Mouse (Mus musculus) kidney, postnatal 4 days (tissue): ENCODE data around the gene Tradd.

Experiments
- DNase-seq, 2 experiments: peaks; one replicate each; pipeline ENCODE4 v3.0.0; 2021; ENCODE audit warnings: mixed read lengths in 2 of 2

The Tradd gene

GRCm38 (mm10) chr8:105269461-105269947 lies 5.1 kb upstream of the Tradd start, which contains the start of gene Hsf4:
Gene Hsf4, plus strand, starts transcription at chr8:105269801.
- DNase-seq: peak; percentile 59 to 75

DNA sequence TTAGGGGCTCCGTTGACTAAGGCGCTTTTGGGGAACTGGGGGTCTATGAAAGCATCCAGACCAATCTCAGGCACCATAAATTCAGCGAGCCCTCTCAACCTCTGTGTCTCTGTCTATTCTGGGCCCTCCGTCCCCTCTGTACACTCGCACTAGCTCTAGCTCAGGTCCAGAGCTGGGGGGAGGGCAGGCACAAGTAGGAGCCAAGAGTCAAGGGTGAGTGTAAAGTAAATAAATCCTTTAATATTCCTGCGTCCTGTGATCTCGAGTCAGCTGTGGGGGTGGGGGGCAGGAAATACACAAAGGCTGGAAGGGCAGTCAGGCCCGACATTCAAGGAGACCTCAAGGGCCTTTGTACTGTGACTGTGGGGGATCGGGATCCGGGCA lies 4.7 kb upstream of the Tradd start:
- DNase-seq: peak; percentile 29 to 59

DNA sequence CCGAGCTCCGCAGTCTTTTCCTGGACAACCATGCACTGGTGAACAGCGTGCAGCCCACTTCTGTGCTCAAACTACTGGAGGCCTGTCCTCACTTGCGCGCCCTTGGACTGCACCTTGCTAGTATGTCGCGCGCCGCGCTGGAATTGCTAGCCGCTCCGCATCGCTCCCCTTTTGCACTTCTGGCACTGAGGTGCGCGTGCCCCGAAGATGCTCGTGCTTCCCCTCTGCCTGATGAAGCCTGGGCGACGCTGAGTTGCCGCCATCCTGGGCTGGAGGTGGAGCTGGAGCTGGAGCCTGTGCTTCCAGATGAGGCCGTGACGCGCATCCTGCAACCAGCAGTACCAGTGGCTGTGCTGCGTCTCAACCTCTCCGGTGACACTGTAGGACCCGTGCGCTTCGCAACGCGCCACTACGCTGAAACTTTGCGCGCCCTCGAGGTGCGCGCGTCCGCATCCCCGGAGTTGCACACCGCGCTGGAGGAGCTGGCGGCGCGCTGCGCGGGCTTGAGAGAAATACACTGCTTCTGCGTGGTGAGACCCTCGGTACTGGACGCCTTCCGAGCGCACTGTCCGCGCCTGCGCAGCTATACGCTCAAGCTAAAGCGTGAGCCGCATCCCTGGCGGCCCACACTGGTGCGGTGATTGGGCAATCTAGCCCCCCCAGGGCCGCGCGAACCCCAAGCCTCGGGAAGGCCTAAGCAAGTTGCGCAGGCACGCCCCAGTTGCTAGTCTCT lies 4.1 kb upstream of the Tradd start:
- DNase-seq: peak; percentile 66 to 77

DNA sequence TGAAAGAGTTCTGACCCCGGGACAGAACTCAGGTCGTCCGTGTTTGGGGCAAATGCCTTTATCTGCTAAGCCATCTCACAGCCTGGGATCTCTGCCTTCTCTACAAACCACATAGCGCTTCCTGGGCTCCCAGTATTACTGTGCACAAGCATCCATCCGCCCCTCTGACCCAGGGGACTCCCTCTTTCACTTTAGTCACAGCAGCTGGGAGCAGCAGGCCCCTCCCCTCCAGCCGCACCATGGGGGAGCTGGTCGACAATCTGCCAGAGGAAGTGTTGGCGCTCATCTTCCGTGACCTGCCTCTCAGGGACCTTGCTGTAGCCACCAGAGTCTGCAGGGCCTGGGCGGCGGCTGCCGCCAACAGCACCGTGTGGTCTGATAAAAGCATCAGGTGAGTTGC lies 2.4 kb upstream of the Tradd start:
- no peak for DNase-seq

GRCm38 (mm10) chr8:105265128-105265527 lies 719 bp upstream of the Tradd start:
- DNase-seq: peak in 1 of 2 experiments; percentile 38

- DNase-seq: no peak
These were observed 1.0 kb downstream of the Tradd start for GRCm38 (mm10) chr8:105263244-105263912.

DNA sequence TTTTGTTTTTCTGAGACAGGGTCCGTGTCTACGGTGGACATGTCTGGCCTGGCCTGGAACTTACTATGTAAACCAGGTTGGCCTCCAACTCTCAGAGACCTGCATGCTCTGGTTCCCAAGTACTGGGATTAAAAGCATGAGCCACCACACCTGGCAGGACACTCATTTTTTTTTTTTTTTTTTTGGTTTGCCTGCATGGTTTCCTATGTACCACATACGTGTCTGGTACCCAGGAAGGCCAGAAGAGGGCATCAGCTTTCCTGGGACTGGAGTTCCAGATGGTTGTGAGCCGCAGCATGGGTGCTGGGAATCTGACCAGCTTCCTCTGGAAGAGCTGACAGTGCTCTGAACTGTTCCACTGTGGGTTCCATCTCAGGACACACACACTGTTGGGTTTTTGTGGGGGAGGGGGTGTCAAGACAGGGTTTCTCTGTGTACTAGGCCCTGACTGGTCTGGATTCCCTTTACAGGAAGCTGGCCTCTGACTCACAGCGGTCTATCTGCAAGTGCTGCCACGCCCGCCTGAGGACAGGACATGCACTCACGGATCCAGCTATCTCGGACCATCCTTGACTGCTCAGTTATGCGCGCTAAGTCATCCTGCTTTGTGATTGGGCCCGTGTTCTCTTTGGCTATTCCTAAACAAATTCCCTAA lies 3.0 kb downstream of the Tradd start:
- DNase-seq: no peak

DNA sequence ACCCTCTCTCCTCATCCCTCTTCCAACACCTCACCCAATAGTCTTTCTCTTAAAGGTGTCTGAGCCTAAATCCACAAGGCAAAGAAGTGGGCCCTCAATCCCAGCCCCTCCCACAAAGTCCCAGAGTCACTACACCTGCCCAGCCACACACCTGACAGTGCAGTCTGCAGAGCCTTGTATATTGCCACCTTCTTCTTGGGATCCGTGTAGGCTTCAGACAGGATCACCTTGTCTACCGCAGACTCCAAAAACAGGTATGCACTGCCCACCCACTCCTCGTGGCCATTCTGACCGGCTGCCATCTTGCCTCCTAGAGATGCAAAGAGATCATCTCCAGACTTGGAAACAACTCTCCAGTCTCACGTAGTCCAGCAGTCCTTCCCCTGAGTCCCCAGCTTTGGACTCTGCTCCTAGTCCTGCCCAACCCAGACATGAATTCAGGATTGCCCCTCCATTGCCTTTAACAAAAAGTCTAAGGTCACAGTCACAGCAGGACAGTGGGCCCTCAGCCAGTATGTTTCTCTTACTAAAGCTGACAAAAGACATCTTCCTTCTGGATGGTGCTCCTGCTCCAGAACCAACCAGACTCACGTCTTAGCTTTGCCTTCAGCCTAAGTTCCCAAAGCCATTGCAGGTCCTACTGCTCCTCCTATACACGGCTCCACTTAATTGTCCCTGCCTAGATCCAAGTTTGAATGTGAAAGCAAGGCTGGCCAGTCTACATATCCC lies 3.9 kb downstream of the Tradd start:
- no peak for DNase-seq

GRCm38 (mm10) chr8:105259721-105260320 lies 4.6 kb downstream of the Tradd start:
- DNase-seq: peak; percentile 87 to 89

DNA sequence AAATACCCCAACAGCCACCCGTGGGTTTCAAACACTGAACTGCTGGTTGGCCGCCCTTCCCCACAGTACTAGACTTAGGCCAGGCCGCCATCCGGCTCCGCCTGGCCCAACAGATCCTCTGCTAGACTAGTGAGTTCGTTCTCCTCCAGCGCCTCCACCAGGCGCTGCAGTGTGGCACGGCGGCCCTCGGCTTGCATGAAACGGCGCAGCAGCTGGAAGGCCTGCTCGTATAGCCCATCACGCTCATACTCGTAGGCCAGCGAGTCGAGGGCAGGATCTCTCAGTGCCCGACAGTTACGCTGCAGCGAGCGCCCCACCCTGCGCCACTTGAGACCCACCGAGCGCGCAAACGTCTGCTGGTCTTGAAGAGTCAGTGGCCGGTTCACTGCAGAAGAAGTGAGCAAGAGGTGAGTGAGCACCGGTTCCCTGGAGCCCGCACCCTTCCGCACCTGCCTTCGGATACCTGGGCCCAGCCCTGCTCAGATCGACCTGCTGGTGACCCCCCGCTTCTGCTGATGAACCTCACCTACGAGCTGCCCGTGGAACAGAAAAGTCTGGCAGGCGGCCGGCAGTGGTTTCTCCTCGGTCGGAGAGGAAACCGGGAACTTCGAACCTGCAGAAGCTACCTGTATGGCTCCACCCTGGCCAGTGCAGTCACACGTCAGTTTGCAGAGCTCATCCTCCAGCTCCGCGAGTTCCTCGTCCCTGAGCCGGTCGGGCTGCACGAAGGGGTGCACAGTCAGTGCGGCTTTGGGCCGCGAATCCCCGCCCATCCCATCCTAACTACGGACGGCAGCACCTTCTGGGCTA lies 5.3 kb downstream of the Tradd start:
- peak; percentile 57 to 73 for DNase-seq

GRCm38 (mm10) chr8:105257318-105258114 lies 6.9 kb downstream of the Tradd start:
- no peak for DNase-seq

- peak; percentile 70 to 80 for DNase-seq
These were observed 9.5 kb downstream of the Tradd start, which contains the start of gene B3gnt9 for GRCm38 (mm10) chr8:105254966-105255350. Gene B3gnt9, minus strand, starts transcription at chr8:105255153.

DNA sequence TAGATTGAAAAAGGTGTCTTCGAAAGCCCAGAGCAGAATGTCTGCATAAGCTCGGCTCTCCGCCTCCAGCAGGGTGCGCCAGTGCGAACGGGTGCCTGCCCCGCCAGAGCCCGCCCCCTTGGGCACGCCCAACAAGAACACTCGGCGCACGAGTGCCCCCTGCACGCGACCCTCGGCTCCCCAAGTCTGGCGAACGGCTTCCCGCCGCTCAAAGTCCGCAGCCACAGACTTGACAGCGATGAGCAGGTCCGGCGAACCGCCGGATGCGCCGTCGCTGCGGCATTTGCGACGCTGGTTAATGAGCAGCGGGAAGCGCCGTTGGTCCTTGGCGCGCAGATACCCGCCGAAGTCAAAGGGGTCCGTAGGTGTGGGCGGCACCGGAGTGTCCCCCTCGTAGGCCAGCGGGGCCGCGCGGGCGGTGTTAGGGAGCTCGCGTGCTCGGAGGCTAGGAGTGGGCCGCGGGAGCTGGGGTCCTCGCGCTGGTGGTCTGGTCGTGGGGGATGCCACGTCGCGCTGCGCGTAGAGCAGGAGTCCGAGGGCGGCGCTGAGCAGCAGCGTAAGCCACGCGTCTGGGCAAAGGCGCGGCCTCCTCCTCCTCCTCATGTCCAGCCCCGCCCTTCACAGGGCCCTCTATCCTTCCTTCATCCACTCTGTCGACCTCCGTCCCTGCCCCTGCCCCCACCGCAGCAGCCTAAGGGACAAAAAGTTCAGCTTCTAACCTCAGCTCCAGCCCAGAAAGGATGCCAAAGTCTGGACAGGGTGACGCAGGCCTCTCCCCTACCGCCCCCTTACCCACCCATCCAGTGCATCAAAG lies 10.1 kb downstream of the Tradd start:
- DNase-seq: peak; percentile 97

- DNase-seq: peak in 1 of 2 experiments; percentile 19
These were observed 10.7 kb downstream of the Tradd start for GRCm38 (mm10) chr8:105253766-105254151.

- DNase-seq: no peak
These were observed 11.5 kb downstream of the Tradd start for GRCm38 (mm10) chr8:105252680-105253537.

- DNase-seq: no peak
These were observed 12.5 kb downstream of the Tradd start for GRCm38 (mm10) chr8:105251954-105252353.

DNA sequence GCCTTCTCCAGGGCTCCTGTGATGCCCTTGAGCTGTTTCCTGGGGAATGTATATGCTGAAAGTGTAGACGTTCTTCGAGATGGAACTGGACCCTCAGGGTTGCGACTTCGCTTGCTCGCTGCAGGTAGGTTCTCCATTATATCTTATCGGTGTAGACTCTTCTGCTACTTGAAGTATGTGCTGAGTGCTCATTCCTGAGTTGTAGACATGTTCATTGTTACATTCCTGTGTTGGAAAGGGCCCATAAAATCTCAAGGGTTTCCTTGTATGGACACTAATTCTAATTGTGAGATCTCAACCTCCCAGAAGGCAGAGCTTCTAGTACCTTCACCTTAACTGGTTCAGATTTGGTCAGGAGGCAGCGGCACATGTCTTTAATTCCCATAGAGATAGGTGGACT lies 23.4 kb downstream of the Tradd start:
- no peak for DNase-seq

GRCm38 (mm10) chr8:105237442-105238142 lies 26.8 kb downstream of the Tradd start:
- DNase-seq: no peak
